Mouse (Mus musculus) hindbrain, postnatal 0 days (tissue): ENCODE measurements around the gene Map4. TPM values are rescaled to one million over a fixed set of nuclear protein-coding genes. Genes with fewer than 3 reads are reported as not detected.

Experiments used
- ATAC-seq: fragments of 200-750 bp; cut with Nextera tagmentation; 2 replicates; pipeline ENCODE4 v1.8.0; 2017; ENCODE audit warnings: mild to moderate bottlenecking, moderate TSS enrichment, moderate library complexity
- DNase-seq: peaks from one replicate; pipeline ENCODE4 v3.0.0-alpha.2; 2015; ENCODE audit warnings: low spot score
- H3K27ac ChIP-seq: fragments of 300-500 bp; sonication (generic); 2 replicates; pipeline ENCODE4 v1.5.1; 2014; ENCODE audit warnings: mild to moderate bottlenecking
- H3K27me3 ChIP-seq: fragments of 300-500 bp; sonication (generic); 2 replicates; pipeline ENCODE4 v1.6.1; 2014; ENCODE audit warnings: low read length, mixed read lengths; ENCODE audit not compliant: insufficient read depth
- H3K36me3 ChIP-seq: fragments of 300-500 bp; sonication (generic); 2 replicates; pipeline ENCODE4 v1.6.1; 2014; ENCODE audit warnings: low read length, mixed read lengths; ENCODE audit not compliant: insufficient read depth
- H3K4me1 ChIP-seq: fragments of 300-500 bp; sonication (generic); 2 replicates; pipeline ENCODE4 v1.6.1; 2014; ENCODE audit warnings: antibody characterized with exemption, low read length, mixed read lengths; ENCODE audit not compliant: insufficient read depth
- H3K4me2 ChIP-seq: fragments of 300-500 bp; sonication (generic); 2 replicates; pipeline ENCODE4 v1.6.1; 2014; ENCODE audit warnings: low read depth, mild to moderate bottlenecking, low read length, moderate library complexity, mixed read lengths
- H3K4me3 ChIP-seq: fragments of 300-500 bp; sonication (generic); 2 replicates; pipeline ENCODE4 v1.5.1; 2014; ENCODE audit warnings: low read length
- H3K9ac ChIP-seq: fragments of 300-500 bp; sonication (generic); replicated peaks from 2 replicates; pipeline ENCODE4 v1.6.1; 2014; ENCODE audit warnings: mild to moderate bottlenecking, low read length, moderate library complexity, mixed read lengths
- H3K9me3 ChIP-seq: fragments of 300-500 bp; sonication (generic); 2 replicates; pipeline ENCODE4 v1.6.1; 2016; ENCODE audit warnings: low read length, mixed read lengths
- CTCF ChIP-seq: IDR thresholded peaks from 2 replicates; pipeline ENCODE4 v1.5.1; 2016; ENCODE audit warnings: antibody characterized with exemption, control low read depth, low read depth
- WGBS: fragments of 180-500 bp; shearing (Covaris S2); extraction: QIAGEN DNeasy Blood & Tissue Kit; methylation state at CpG from one replicate; pipeline ENCODE4 v1.1.7; 2014; 5-methylcytosine and 5-hydroxymethylcytosine counted together
- polyA plus RNA-seq: library from polyadenylated mRNA; unstranded; fragments of >200 nt; fragmentation: Nextera tagmentation; extraction: Ambion mirVana; gene quantifications from 2 replicates; pipeline ENCODE4 v1.2.1, GENCODE M21; 2015
- total RNA-seq: library from RNA; depleted of rRNA; stranded (reverse); fragments of >200 nt; gene quantifications from 2 replicates; pipeline ENCODE4 v1.2.3, GENCODE M21; 2014

Map4 gene
- total and polyA plus RNA-seq, 2 experiments from 2014 or later, result 207 to 254 TPM

DNA sequence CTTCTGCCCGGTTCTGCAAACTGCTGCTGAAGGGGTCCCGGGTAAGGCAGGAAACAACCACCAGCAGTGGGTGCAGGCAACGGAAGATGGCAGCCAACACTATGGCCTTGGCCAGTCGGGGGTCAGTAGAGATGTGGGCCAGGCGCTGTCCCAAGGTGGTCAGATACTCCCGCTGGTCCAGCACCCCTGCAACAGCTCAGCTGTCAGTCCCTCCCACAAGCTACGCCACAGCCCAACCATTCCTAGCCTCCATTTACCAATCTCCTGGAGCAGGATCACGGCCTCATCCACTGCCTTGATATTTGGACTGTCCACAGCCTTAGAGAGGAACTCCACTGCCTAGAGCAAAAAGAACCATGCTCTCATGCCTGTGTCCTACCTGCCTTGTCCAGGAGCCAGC, 154.4 kb downstream of the Map4 start:
- 92% methylated on average over 8 of the region's 8 CpGs for WGBS
- Histone ChIP-seq H3K4me2 (no peak overlapping the region), H3K27ac (no peak overlapping the region), H3K4me1 (no peaks in the 10 kb centered on the region), H3K36me3 (peaks cover 83% of the 10 kb centered on the region), H3K4me3 (no peak overlapping the region), H3K9ac (no peak overlapping the region), H3K27me3 (no peaks in the 10 kb centered on the region), H3K9me3 (no peaks in the 10 kb centered on the region)
- DNase-seq (no peak), ATAC-seq (no peak)
- no peak for TF ChIP-seq CTCF

DNA sequence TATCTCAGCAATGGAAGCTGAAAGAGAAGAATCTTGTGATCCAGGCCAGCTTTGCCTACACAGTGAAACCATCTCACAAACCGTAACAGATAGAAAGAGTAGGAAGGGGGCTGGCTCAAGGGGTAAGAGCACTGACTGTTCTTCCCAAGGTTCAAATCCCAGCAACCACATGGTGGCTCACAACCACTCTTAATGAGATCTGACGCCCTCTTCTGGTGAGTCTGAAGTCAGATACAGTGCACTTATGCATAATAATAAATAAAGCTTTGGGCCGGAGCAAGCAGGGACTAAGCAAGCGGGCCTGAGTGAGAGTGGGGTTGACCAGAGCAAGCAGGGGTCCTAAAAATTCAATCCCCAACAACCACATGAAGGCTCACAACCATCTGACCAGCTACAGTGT, 162.0 kb downstream of the Map4 start:
- WGBS, result 77% methylated on average over 4 of the region's 4 CpGs
- TF ChIP-seq CTCF, result no peak
- H3K9ac ChIP-seq, result no peak overlapping the region

GRCm38 (mm10) chr9:110094761-110095160, 163.5 kb downstream of the Map4 start:
- no peaks in the 10 kb centered on the region for H3K9me3 ChIP-seq
- ATAC-seq (no peak), DNase-seq (no peak)
- WGBS, result 94% methylated on average over 4 of the region's 4 CpGs
- H3K27ac ChIP-seq, result no peak overlapping the region
- no peak overlapping the region for H3K4me2 ChIP-seq
- no peak overlapping the region for H3K9ac ChIP-seq
- H3K4me3 ChIP-seq, result no peak overlapping the region
- H3K27me3 ChIP-seq, result no peaks in the 10 kb centered on the region
- no peaks in the 10 kb centered on the region for H3K4me1 ChIP-seq
- no peak for TF ChIP-seq CTCF
- peaks cover 64% of the 10 kb centered on the region for H3K36me3 ChIP-seq

More for the DNA sequence above, 162.0 kb downstream of the Map4 start:
- DNase-seq, result no peak
- ATAC-seq, result no peak
- no peak overlapping the region for H3K27ac ChIP-seq
- H3K36me3 ChIP-seq, result peaks cover 66% of the 10 kb centered on the region
- H3K4me1 ChIP-seq, result no peaks in the 10 kb centered on the region
- H3K4me3 ChIP-seq, result no peak overlapping the region
- H3K4me2 ChIP-seq, result no peak overlapping the region
- no peaks in the 10 kb centered on the region for H3K27me3 ChIP-seq
- no peaks in the 10 kb centered on the region for H3K9me3 ChIP-seq

DNA sequence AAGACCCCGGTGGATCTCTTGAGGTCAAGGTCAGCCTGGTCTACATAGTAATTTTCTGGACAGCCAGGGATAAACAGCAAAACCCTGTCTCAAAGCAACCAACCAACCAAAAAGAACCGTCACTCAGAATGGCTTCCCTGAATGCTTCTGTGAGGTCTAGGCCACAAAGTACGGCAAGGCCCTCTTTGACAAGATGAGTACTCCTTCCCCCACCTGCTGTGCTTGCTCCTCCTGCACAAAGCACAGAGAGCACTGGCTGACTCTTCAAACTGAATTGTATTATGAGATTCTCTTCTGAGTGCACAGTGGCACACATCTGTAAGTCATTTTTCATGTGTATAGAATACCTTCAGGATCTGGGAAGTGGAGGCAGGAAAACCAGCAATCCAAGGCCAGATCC, 166.5 kb downstream of the Map4 start:
- no peak for DNase-seq
- Histone ChIP-seq H3K9ac (no peak overlapping the region), H3K27me3 (no peaks in the 10 kb centered on the region), H3K27ac (no peak overlapping the region), H3K4me1 (peaks cover 4% of the 10 kb centered on the region; the same call in 1 of the 2 replicates), H3K9me3 (no peaks in the 10 kb centered on the region), H3K36me3 (peaks cover 39% of the 10 kb centered on the region), H3K4me2 (no peak overlapping the region), H3K4me3 (no peak overlapping the region)
- no peak for TF ChIP-seq CTCF
- no peak for ATAC-seq
- WGBS, result 86% methylated on average over 3 of the region's 3 CpGs

DNA sequence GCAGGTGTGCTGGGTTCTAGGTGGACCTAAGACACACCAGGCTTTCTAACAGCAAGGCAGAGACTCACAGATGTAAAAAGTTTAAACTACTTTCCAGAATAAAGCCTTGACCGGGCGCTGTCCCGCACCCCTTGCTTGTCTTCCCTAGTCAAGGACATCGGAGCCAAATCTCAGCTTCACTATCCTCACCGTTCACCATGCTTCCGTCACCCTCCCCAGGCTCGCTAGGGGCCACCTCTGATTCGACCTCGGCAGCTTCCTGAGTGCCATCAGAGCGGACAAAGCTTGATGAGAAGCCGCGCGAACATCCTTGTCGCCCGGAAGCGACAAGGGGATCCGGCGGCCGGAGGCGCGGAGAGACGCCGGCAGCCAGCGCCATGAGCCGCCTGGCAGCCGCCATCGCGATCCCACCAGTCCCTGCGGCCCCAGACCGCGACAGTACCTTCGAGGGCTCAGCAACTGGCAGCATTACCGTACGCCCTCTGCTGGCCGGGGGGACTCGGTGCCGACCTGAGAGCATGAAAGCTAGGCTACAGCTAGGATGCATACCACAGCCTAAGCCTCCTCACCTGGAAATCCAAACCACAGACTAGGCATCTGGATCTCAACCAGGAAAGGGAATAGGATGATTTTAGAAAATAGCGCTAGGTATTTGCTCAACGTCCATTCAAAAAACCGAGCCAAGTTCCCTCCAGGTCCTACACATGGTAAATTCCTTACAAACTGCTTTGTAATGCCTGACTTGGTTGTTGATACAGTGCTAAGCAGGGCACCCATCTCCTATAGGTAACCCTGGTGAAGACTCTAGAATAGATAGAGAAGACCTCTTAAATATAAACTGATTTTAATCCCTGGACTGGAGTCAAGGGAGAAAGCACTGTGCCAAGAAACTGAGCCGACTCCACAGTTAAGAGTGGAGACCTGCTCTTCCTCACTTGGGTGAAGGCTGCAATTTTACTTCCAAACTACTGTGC, 169.7 kb downstream of the Map4 start:
- WGBS, result 2% methylated on average over 41 of the region's 41 CpGs
- peak; percentile 96 for TF ChIP-seq CTCF
- DNase-seq (peak; percentile 95), ATAC-seq (peak; percentile 96)
- peak overlapping the region; percentile 87 for H3K4me2 ChIP-seq
- peak overlapping the region; percentile 83 for H3K4me3 ChIP-seq
- H3K9ac ChIP-seq, result peak overlapping the region; percentile 79
- peak overlapping the region; percentile 62 for H3K27ac ChIP-seq
- H3K4me1 ChIP-seq, result peaks cover 4% of the 10 kb centered on the region; the same call in 1 of the 2 replicates
- H3K27me3 ChIP-seq, result no peaks in the 10 kb centered on the region
- peaks cover 45% of the 10 kb centered on the region for H3K36me3 ChIP-seq
- H3K9me3 ChIP-seq, result no peaks in the 10 kb centered on the region

- TF ChIP-seq CTCF, result no peak; the same call in 1 of the 2 replicates
- Histone ChIP-seq H3K4me3 (peak overlapping the region; percentile 91), H3K27me3 (no peaks in the 10 kb centered on the region), H3K27ac (peak overlapping the region; percentile 97), H3K4me1 (peaks cover 9% of the 10 kb centered on the region), H3K4me2 (peak overlapping the region; percentile 78), H3K9me3 (no peaks in the 10 kb centered on the region), H3K36me3 (peaks cover 24% of the 10 kb centered on the region), H3K9ac (peak overlapping the region; percentile 97)
- WGBS, result 6% methylated on average over 10 of the region's 10 CpGs
- DNase-seq (peak; percentile 26), ATAC-seq (no peak)
Measured at GRCm38 (mm10) chr9:110116353-110116976, 185.2 kb downstream of the Map4 start.
